Mouse (Mus musculus): ENCODE data around the gene Ifrd2.
"Not testable (repeated sequence)": the region's sequence is repeated elsewhere in the genome, so short reads cannot be mapped to it uniquely, and the experiment has no call there.

The Ifrd2 gene

GRCm38 (mm10) chr9:107552690-107553393 lies 34.6 kb upstream of the Ifrd2 start:
- DNase-seq: no peak

GRCm38 (mm10) chr9:107553541-107554318 lies 33.7 kb upstream of the Ifrd2 start:
- no peak for DNase-seq

- DNase-seq: peak; percentile 92
These were observed 33.1 kb upstream of the Ifrd2 start for GRCm38 (mm10) chr9:107554319-107554825.

DNA sequence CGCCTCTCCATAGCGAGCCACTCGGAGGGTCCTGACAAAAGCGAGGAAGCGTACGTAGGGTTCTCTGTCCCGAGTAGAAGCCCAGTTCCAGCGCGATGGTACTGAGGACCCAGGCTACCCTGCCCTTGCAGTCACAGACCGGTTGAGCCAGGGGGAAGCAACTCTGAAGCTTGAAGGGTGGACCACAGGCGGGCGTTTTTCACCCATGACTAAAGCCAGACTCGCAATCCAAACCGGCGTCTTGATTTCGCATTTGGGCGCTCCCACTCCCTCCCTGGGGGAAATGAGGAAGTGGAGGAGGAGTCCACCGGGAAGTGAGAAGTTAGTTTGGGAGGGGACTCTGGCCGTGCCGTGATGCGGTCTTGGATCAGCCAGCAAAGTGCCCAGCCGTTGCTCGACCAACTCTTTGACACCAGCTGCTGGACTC lies 32.4 kb upstream of the Ifrd2 start:
- DNase-seq: no peak

DNA sequence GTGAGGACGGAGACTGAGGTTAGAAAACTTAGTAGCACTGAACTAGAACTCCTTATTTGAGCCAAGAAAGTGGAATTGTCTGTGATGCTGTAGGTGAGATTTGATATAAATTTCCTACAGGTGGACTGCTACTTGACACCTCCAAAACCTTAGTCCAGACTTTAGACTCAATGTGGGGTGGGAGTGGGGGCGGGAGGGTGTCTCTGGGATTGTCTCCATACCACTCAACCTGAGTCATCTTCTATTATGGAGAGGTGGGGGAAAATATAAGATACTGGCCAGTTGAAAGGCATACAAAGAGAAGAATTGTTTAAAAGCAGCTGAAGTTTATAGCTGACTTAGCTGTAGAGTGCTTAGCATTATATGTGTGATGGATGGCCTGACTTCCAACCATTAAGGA lies 31.7 kb upstream of the Ifrd2 start:
- no peak for DNase-seq

- no peak for DNase-seq
These were observed 31.1 kb upstream of the Ifrd2 start for GRCm38 (mm10) chr9:107556346-107556745.

DNA sequence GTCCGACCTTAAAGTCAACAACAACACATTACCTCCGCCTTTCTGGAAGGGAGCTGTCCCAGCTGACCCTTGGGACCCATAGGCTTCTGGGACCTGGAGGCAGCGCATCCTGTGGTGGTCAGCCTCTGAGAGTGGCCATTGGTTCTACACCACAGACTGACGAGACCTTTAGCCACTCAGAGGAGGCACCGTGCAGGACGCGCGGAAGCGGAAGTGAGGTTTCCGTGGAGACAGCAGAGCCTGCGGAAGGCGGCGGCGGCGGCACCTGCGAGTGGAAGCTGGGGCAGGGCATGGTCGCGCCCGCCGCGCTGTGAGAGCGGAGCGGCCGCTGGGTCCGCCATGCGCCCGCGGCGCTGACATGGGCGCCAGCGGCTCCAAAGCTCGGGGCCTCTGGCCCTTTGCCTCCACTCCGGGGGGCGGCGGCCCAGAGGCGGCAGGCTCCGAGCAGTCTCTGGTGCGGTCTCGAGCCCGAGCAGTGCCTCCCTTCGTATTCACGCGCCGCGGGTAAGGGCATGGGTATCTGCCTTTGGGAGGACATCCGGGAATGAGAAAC lies 24.3 kb upstream of the Ifrd2 start, which contains the start of gene Tusc2:
Gene Tusc2 (plus strand): TSS at position 227 of the 553 bp plus-strand sequence.
- peak; percentile 91 for DNase-seq

DNA sequence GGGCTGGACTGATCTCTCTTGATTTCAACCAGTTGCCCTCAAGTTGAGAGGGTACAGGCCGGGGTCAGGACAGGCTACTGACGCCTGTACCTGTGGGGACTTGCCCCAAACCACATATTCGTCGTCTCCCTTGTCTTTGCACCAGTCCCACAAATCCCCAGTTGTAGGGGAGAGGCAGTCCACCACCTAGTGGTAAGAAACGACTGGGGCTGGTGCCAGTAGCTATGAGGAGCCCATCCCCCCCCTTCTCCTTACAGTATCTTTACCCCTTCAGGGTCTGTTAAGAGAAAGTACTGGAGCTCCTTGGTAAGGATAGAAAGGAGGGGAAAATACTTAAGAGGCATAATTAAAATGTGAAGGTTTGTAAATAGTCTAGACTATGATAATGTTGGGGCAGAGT lies 21.9 kb upstream of the Ifrd2 start:
- not testable (repeated sequence) for DNase-seq

DNA sequence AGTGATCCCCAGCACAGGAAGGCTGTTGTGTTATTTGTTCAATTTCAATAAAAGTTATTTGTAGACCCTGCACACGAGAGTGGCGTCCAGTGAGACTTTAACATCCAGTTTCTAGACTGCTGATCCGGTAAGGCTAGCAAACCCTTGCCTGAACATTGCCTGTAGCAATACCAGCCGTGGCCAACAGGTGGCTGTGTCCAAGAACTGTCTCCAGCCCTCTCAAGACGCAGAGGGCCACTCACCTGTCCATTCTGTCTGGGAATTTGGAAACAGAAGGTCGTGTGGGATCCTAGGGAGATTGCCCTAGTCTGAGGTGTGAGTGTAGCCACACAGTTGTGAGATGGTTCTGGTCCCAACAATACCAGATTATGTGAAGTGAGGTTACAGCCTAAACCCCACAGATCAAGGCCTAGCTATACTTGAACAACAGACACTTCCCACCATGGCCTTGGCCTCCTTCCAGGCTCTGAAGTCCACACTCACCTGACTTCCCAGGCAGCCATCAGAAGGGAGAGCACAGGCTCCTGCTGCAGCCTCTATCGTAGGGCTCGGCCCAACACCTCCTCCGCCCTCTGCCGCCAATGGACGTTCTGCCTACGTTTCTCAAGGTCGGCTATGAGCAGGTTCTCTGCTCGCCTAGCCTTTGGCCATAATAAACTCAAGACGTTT lies 21.3 kb upstream of the Ifrd2 start:
- DNase-seq: peak; percentile 74

GRCm38 (mm10) chr9:107566855-107567254 lies 20.6 kb upstream of the Ifrd2 start:
- DNase-seq: no peak

DNA sequence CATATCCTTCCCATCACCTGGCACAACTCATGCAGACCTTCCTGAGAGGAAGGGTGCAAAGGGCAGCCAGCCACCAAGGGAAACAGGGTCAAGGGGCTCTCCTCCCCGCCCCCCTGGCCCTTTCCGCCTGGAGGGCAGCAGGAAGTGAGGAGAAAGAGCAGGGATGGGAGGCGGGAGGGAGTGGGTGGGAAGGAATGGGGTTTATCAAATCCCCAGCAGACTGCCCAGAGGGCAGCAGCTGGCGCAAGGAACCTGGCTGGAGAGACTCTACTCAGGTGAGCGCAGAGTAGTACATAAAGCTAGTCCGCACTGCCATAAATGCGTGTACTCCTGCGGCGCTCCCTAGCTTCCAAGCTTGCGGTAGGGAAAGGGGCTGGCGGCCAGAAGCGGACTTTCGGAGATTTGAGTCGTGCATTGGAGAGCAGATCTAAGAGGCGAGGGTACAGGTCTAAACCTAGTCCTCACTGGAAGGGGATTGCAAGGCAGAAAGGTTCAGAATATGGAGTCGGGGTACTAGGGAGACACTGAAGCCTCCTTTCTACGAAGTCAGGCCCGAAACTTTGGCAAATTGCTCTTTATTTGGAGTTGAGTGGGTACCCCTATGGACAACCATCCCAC lies 19.6 kb upstream of the Ifrd2 start, which contains the start of gene Hyal2:
Gene Hyal2 (plus strand): TSS at position 244 of the 618 bp plus-strand sequence.
- DNase-seq: no peak

DNA sequence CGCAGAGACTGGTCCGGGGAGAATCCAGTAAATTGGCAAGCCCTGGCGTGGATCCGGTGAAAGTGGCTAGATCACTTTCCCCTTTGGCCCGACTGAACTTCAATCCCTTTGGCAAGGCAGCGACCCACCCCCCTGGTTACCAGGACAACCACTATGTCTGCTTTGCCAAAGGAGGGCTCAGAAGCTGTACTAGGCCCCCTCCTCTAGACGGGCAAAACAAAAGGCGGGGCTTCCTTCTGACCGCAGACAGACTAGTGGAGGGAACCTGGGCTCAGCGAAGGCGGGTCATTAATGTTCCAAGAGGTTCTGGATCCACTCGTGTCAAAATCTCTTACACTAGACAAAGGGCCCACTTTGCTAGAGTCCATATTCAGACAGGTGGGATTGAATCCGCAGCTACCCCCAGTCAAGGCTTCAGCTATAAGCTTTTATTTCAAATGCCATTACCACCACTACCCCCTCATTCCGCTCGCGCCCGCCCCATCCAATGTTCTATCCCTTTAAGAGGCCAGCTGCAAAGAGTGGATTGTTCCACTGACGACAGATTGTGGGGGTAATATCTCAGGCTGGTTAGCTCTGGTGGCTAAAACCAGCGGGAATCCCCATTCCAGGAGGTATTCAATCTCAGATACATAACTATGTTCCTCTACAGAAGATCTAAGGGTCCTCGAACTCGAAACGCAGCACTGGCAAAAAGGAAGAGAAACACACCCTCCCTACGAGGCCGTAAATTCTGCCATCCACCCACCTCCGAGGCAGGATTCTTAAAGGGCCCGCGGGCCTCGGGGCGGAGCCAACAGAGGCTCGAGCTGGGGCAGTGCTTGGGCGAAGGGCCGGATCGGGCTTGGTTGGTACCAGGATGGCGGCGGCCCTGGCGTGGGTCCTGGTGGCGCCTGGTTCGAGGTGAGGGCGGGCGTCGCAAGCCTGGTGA lies 18.8 kb upstream of the Ifrd2 start:
- peak; percentile 77 for DNase-seq

- DNase-seq: no peak
These were observed 18.2 kb upstream of the Ifrd2 start for GRCm38 (mm10) chr9:107569270-107569669.

DNA sequence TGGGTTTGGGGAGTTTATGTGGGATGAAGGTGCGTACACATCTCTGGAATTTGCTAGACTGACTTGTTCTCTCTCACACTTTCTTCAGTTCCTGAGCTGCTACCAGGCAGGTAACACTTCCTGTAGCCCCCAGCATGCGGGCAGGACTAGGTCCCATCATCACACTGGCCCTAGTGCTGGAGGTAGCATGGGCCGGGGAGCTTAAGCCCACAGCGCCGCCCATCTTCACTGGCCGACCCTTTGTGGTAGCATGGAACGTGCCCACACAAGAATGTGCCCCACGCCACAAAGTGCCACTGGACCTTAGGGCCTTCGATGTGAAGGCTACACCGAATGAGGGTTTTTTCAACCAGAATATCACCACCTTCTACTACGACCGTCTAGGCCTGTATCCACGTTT lies 17.4 kb upstream of the Ifrd2 start:
- DNase-seq: no peak

GRCm38 (mm10) chr9:107570845-107571244 lies 16.6 kb upstream of the Ifrd2 start:
- DNase-seq: no peak

GRCm38 (mm10) chr9:107571534-107572326 lies 15.7 kb upstream of the Ifrd2 start:
- no peak for DNase-seq

DNA sequence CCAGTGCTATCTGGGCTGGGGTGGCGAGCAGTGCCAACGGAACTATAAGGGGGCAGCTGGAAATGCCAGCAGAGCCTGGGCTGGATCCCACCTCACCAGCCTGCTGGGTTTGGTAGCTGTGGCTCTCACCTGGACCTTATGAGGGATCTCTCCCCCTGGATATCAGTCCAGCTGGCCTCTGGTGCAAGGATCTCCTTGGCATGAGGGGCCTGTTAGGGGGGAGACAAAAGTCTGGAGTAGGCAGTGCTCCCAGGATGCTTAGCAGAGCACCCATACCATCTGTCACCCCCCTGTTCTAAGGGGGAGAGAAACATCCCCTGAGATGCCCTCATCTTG lies 15.1 kb upstream of the Ifrd2 start:
- DNase-seq: no peak

GRCm38 (mm10) chr9:107573774-107574173 lies 13.7 kb upstream of the Ifrd2 start:
- DNase-seq: not testable (repeated sequence)

GRCm38 (mm10) chr9:107575579-107576356 lies 11.7 kb upstream of the Ifrd2 start:
- DNase-seq: no peak
